Mouse (Mus musculus) small intestine, adult 2 months (tissue): ENCODE data around the gene Atp2b2.

Experiments
- CTCF ChIP-seq: fragments of 200-500 bp; IDR thresholded peaks from 2 replicates; pipeline ENCODE4 v1.5.1; 2012; ENCODE audit warnings: low read depth, mild to moderate bottlenecking, control low read depth, inconsistent platforms, low read length, moderate library complexity, mixed read lengths; ENCODE audit not compliant: insufficient replicate concordance, insufficient read length; ENCODE audit errors: extremely low read depth
- POLR2A ChIP-seq: fragments of 200-500 bp; IDR thresholded peaks from 2 replicates; pipeline ENCODE4 v1.6.1; 2012; ENCODE audit warnings: low read depth, mild to moderate bottlenecking, control low read depth, inconsistent platforms, low read length, moderate library complexity

DNA sequence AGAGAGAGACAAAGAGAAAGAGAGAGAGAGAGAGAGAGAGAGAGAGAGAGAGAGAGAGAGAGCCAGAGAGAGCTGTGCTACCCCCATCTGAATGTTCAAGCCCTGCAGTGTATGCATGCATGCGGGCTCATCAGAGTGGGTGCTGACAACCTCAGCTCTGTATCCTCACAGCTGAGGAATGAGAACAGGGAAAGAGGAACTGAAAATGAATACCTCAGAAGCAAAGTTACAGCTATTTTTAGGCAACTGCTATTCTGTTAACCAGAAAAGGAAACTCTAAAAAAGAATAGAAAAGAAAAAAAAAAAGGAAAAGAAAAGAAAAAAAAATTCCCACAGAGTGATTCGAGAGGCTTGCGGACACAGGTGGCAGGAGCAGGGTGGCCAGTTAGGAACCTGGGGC lies 192.6 kb downstream of the Atp2b2 start:
- TF ChIP-seq POLR2A: no peak
- no peak for TF ChIP-seq CTCF
